Mouse (Mus musculus): ENCODE measurements around the gene Phc1. TPM values are rescaled to one million over a fixed set of nuclear protein-coding genes. Genes with fewer than 3 reads are reported as not detected.
"Not testable (repeated sequence)": the region's sequence is repeated elsewhere in the genome, so short reads cannot be mapped to it uniquely, and the experiment has no call there.

Gene Phc1
- total RNA-seq (2022): 10 to 100 TPM; 24.0 to 40.3 (median 30.0) TPM

GRCm38 (mm10) chr6:122340349-122341000 lies at the start of gene Phc1:
Gene Phc1 (minus strand): TSS chr6:122340561.
- no peak for DNase-seq

GRCm38 (mm10) chr6:122389986-122390385 lies 49.6 kb upstream of the Phc1 start:
- DNase-seq: not testable (repeated sequence)

GRCm38 (mm10) chr6:122387177-122388028 lies 47.0 kb upstream of the Phc1 start:
- DNase-seq: not testable (repeated sequence)

- DNase-seq: no peak
Observed at GRCm38 (mm10) chr6:122385724-122386123, 45.4 kb upstream of the Phc1 start.

GRCm38 (mm10) chr6:122384886-122385285 lies 44.5 kb upstream of the Phc1 start:
- DNase-seq: no peak

GRCm38 (mm10) chr6:122383211-122383610 lies 42.9 kb upstream of the Phc1 start:
- DNase-seq: no peak

GRCm38 (mm10) chr6:122382046-122382445 lies 41.7 kb upstream of the Phc1 start:
- DNase-seq: no peak

- DNase-seq: no peak
Observed at GRCm38 (mm10) chr6:122368245-122368644, 27.9 kb upstream of the Phc1 start.

- no peak for DNase-seq
Observed at GRCm38 (mm10) chr6:122366976-122367375, 26.6 kb upstream of the Phc1 start.

- DNase-seq: no peak
Observed at GRCm38 (mm10) chr6:122366287-122366686, 25.9 kb upstream of the Phc1 start.

GRCm38 (mm10) chr6:122365706-122366105 lies 25.3 kb upstream of the Phc1 start:
- no peak for DNase-seq

- no peak for DNase-seq
Observed at GRCm38 (mm10) chr6:122357089-122357488, 16.7 kb upstream of the Phc1 start.

GRCm38 (mm10) chr6:122355909-122356308 lies 15.5 kb upstream of the Phc1 start:
- DNase-seq: no peak

GRCm38 (mm10) chr6:122347326-122347725 lies 7.0 kb upstream of the Phc1 start:
- DNase-seq: not testable (repeated sequence)

- DNase-seq: no peak
Observed at GRCm38 (mm10) chr6:122346399-122346798, 6.0 kb upstream of the Phc1 start.

- DNase-seq: no peak
Observed at GRCm38 (mm10) chr6:122345731-122346130, 5.4 kb upstream of the Phc1 start.

- no peak for DNase-seq
Observed at GRCm38 (mm10) chr6:122344386-122345116, 4.2 kb upstream of the Phc1 start.

GRCm38 (mm10) chr6:122343719-122344118 lies 3.4 kb upstream of the Phc1 start:
- no peak for DNase-seq

- no peak for DNase-seq
Observed at GRCm38 (mm10) chr6:122342125-122342524, 1.8 kb upstream of the Phc1 start.

GRCm38 (mm10) chr6:122341038-122341810 lies 863 bp upstream of the Phc1 start:
- no peak for DNase-seq

GRCm38 (mm10) chr6:122339648-122340341 lies 566 bp downstream of the Phc1 start:
- DNase-seq: peak; percentile 70
